Mouse (Mus musculus) midbrain, embryonic 10.5 days (tissue): ENCODE results near the gene Gart. TPM values are rescaled to one million over a fixed set of nuclear protein-coding genes. Genes with fewer than 3 reads are reported as not detected.
A peak's percentile ranks its signal among the peaks of the same experiment; 100 is the strongest.

ENCODE experiments used
- DNase-seq: peaks from one replicate; pipeline ENCODE4 v3.0.0-alpha.2; 2017; ENCODE audit warnings: low spot score
- H3K27ac ChIP-seq: fragments of 300-500 bp; sonication (generic); replicated peaks from 2 replicates; pipeline ENCODE4 v1.5.1; 2016; ENCODE audit warnings: mild to moderate bottlenecking
- H3K27me3 ChIP-seq: fragments of 300-500 bp; sonication (generic); 2 replicates; pipeline ENCODE4 v1.6.1; 2016; ENCODE audit warnings: low read depth, mild to moderate bottlenecking; ENCODE audit not compliant: poor library complexity, severe bottlenecking
- H3K36me3 ChIP-seq: fragments of 300-500 bp; sonication (generic); 2 replicates; pipeline ENCODE4 v1.6.1; 2016; ENCODE audit warnings: mild to moderate bottlenecking, moderate library complexity
- H3K4me1 ChIP-seq: fragments of 300-500 bp; sonication (generic); 2 replicates; pipeline ENCODE4 v1.6.1; 2016
- H3K4me3 ChIP-seq: fragments of 300-500 bp; sonication (generic); 2 replicates; pipeline ENCODE4 v1.5.1; 2016; ENCODE audit warnings: mild to moderate bottlenecking, moderate library complexity
- H3K9me3 ChIP-seq: fragments of 300-500 bp; sonication (generic); replicated peaks from 2 replicates; pipeline ENCODE4 v1.6.1; 2016; ENCODE audit warnings: mild to moderate bottlenecking
- WGBS: fragments of 180-500 bp; shearing (Covaris S2); methylation state at CpG from one replicate; pipeline ENCODE4 v1.1.7; 2016; 5-methylcytosine and 5-hydroxymethylcytosine counted together
- polyA plus RNA-seq: library from polyadenylated mRNA; unstranded; fragments of >200 nt; fragmentation: Nextera tagmentation; extraction: Ambion mirVana; gene quantifications from 2 replicates; pipeline ENCODE4 v1.2.1, GENCODE M21; 2016

Gene Gart
- polyA plus RNA-seq, 1 experiment from 2014 or later: 162 TPM

- Histone ChIP-seq H3K27ac (no peak overlapping the region), H3K27me3 (no peaks in the 10 kb centered on the region), H3K9me3 (peaks cover 12% of the 10 kb centered on the region; the same call in 1 of the 2 replicates), H3K36me3 (peaks cover 100% of the 10 kb centered on the region), H3K4me3 (no peak overlapping the region), H3K4me1 (peaks cover 6% of the 10 kb centered on the region; the same call in 1 of the 2 replicates)
- DNase-seq: no peak
- WGBS: 98% methylated on average over 3 of the region's 3 CpGs
These were observed 17.0 kb upstream of the Gart start for GRCm38 (mm10) chr16:91663795-91664194.

- Histone ChIP-seq H3K4me1 (peaks cover 6% of the 10 kb centered on the region; the same call in 1 of the 2 replicates), H3K9me3 (peaks cover 12% of the 10 kb centered on the region; the same call in 1 of the 2 replicates), H3K4me3 (no peak overlapping the region), H3K27me3 (no peaks in the 10 kb centered on the region), H3K36me3 (peaks cover 100% of the 10 kb centered on the region), H3K27ac (no peak overlapping the region)
- DNase-seq: no peak
- WGBS: 97% methylated on average over 16 of the region's 16 CpGs
These were observed 15.6 kb upstream of the Gart start for GRCm38 (mm10) chr16:91662336-91662735.

DNA sequence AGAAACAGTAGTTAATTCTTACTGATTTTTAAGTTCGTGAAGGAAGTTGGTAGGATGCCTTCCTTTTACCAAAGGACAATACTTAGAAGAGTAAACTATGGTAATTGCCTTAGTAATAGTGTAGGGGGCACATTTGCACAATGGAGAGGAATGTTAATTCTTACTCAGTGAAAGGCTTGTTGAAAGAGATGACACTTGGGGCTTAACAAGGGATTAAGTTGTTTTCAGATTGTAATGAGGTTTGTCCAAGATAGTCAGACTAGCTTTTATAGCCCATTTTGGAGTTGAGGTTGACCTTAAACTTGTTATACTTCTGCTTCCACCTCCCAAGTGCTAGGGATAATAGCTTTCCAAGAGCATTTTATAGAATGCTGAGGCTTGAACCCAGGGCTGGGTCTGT lies 14.6 kb upstream of the Gart start:
- peaks cover 12% of the 10 kb centered on the region; the same call in 1 of the 2 replicates for H3K9me3 ChIP-seq
- H3K27ac ChIP-seq: no peak overlapping the region
- H3K27me3 ChIP-seq: no peaks in the 10 kb centered on the region
- no peak for DNase-seq
- 44% methylated on average over 1 of the region's 1 CpGs for WGBS
- peaks cover 6% of the 10 kb centered on the region; the same call in 1 of the 2 replicates for H3K4me1 ChIP-seq
- H3K36me3 ChIP-seq: peaks cover 100% of the 10 kb centered on the region
- no peak overlapping the region for H3K4me3 ChIP-seq

GRCm38 (mm10) chr16:91659798-91660197 lies 13.0 kb upstream of the Gart start:
- H3K9me3 ChIP-seq: peaks cover 12% of the 10 kb centered on the region; the same call in 1 of the 2 replicates
- H3K36me3 ChIP-seq: peaks cover 100% of the 10 kb centered on the region
- H3K27ac ChIP-seq: no peak overlapping the region
- no peak overlapping the region for H3K4me3 ChIP-seq
- peaks cover 6% of the 10 kb centered on the region; the same call in 1 of the 2 replicates for H3K4me1 ChIP-seq
- H3K27me3 ChIP-seq: no peaks in the 10 kb centered on the region
- DNase-seq: no peak
- WGBS: 97% methylated on average over 20 of the region's 20 CpGs

DNA sequence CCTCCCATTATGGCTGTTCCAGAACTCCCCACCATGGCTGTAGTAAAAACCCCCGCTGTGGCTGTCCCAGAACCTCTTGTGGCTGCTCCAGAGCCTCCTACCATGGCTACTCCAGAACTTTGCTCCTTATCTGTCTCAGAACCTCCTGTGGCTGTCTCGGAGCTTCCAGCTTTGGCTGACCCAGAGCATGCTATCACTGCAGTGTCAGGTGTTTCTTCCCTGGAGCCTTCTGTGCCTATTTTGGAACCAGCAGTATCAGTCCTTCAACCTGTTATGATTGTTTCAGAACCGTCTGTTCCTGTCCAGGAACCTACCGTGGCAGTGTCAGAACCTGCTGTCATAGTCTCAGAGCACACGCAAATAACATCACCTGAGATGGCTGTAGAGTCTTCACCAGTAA lies 11.7 kb upstream of the Gart start:
- peaks cover 12% of the 10 kb centered on the region; the same call in 1 of the 2 replicates for H3K9me3 ChIP-seq
- no peak overlapping the region for H3K27ac ChIP-seq
- H3K4me1 ChIP-seq: peaks cover 6% of the 10 kb centered on the region; the same call in 1 of the 2 replicates
- WGBS: 97% methylated on average over 5 of the region's 5 CpGs
- no peaks in the 10 kb centered on the region for H3K27me3 ChIP-seq
- no peak overlapping the region for H3K4me3 ChIP-seq
- DNase-seq: no peak
- peaks cover 100% of the 10 kb centered on the region for H3K36me3 ChIP-seq

- Histone ChIP-seq H3K9me3 (peaks cover 12% of the 10 kb centered on the region; the same call in 1 of the 2 replicates), H3K36me3 (peaks cover 100% of the 10 kb centered on the region), H3K27me3 (no peaks in the 10 kb centered on the region), H3K4me1 (peaks cover 6% of the 10 kb centered on the region; the same call in 1 of the 2 replicates), H3K27ac (no peak overlapping the region), H3K4me3 (no peak overlapping the region)
- DNase-seq: no peak
- WGBS: 97% methylated on average over 17 of the region's 17 CpGs
These were observed 10.5 kb upstream of the Gart start for GRCm38 (mm10) chr16:91657285-91657684.

DNA sequence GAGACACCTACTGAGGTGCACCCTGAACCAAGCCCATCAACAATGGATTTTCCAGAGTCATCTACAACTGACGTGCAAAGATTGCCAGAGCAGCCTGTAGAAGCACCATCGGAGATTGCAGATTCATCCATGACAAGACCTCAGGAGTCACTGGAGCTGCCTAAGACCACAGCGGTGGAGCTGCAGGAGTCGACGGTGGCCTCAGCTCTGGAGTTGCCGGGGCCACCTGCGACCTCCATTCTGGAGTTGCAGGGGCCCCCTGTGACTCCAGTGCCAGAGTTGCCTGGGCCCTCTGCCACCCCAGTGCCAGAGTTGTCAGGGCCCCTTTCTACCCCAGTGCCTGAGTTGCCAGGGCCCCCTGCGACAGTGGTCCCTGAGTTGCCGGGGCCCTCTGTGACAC lies 8.5 kb upstream of the Gart start:
- peaks cover 100% of the 10 kb centered on the region for H3K36me3 ChIP-seq
- H3K27ac ChIP-seq: no peak overlapping the region
- H3K4me3 ChIP-seq: no peak overlapping the region
- peaks cover 12% of the 10 kb centered on the region; the same call in 1 of the 2 replicates for H3K9me3 ChIP-seq
- no peak for DNase-seq
- 98% methylated on average over 9 of the region's 9 CpGs for WGBS
- H3K4me1 ChIP-seq: peaks cover under 1% of the 10 kb centered on the region; the same call in 1 of the 2 replicates
- H3K27me3 ChIP-seq: no peaks in the 10 kb centered on the region

DNA sequence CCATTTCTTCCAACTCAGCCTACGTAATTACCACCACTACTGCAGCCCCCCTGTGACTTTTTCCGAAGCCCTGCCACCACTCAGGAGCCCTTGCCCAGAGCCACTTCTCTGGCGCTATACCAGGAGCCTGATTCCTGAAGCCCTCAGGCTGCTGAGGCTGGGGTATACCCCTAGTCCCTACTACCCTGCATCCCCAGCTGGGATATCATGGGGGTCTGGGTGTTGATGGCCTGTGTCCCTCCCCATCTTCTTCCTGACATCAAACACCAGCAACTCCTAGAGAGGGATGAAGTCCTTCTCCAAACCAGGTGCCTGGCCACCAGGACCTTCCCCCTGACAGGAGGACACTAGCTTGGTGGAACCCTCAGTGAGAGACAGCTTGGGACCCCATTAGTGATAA lies 5.4 kb upstream of the Gart start:
- no peak overlapping the region for H3K27ac ChIP-seq
- no peak overlapping the region for H3K4me3 ChIP-seq
- DNase-seq: no peak
- WGBS: 97% methylated on average over 3 of the region's 3 CpGs
- H3K9me3 ChIP-seq: no peaks in the 10 kb centered on the region
- peaks cover 71% of the 10 kb centered on the region for H3K36me3 ChIP-seq
- H3K4me1 ChIP-seq: peaks cover 11% of the 10 kb centered on the region
- H3K27me3 ChIP-seq: no peaks in the 10 kb centered on the region

GRCm38 (mm10) chr16:91649781-91650180 lies 3.0 kb upstream of the Gart start:
- DNase-seq: no peak
- Histone ChIP-seq H3K36me3 (peaks cover 47% of the 10 kb centered on the region), H3K27me3 (no peaks in the 10 kb centered on the region), H3K4me1 (peaks cover 22% of the 10 kb centered on the region), H3K27ac (no peak overlapping the region), H3K4me3 (peak overlapping the region; percentile 86), H3K9me3 (no peaks in the 10 kb centered on the region)

GRCm38 (mm10) chr16:91649246-91649645 lies 2.5 kb upstream of the Gart start:
- Histone ChIP-seq H3K27ac (no peak overlapping the region), H3K27me3 (no peaks in the 10 kb centered on the region), H3K4me1 (peaks cover 23% of the 10 kb centered on the region), H3K9me3 (no peaks in the 10 kb centered on the region), H3K36me3 (peaks cover 42% of the 10 kb centered on the region), H3K4me3 (peak overlapping the region; percentile 86)
- 74% methylated on average over 3 of the region's 3 CpGs for WGBS
- DNase-seq: no peak

GRCm38 (mm10) chr16:91648220-91648550 lies 1.4 kb upstream of the Gart start:
- Histone ChIP-seq H3K4me1 (peaks cover 23% of the 10 kb centered on the region), H3K9me3 (no peaks in the 10 kb centered on the region), H3K4me3 (peak overlapping the region; percentile 86), H3K36me3 (peaks cover 34% of the 10 kb centered on the region), H3K27me3 (no peaks in the 10 kb centered on the region), H3K27ac (peak overlapping the region; percentile 99)
- 0% methylated on average over 25 of the region's 25 CpGs for WGBS
- peak; percentile 83 for DNase-seq

DNA sequence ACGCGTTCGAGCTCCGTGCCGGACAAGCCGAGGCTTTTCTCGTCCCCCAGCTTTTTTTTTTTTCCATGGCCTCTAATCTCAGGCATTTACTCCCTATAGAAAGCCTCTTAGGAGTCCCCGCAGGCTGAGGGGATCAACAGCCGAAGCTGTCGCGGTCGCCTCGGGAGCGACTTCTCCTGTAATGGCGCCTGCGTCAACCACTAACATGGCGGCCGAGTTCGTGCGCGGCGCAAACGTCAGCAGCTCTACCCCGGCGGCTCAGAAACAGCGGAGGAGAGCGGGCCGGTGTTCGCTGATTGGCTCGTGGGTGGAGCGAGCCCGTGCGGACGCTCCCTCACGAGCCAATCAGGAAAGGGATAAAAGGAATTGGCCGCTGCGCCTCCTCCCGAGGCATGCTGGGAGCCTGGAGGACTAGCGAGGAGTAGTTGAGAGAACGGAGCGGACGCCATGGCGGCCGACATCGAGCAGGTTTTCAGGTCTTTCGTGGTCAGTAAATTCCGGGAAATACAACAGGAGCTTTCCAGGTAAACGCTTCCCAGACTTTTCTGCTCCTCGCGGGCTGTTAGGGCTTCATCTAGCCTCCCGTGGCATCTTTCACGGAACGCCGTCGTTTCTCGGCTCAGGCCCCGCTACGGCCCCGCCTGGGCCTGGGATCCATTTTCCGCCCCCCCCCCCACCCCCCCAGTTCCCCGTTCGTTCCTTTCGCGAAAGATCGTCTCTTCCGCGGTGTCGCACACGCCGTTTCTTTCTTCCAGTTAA lies 888 bp upstream of the Gart start, which contains the start of gene Son:
Gene Son, plus strand, starts transcription at position 46 of the 759 bp plus-strand sequence.
- DNase-seq: peak; percentile 97
- WGBS: under 1% methylated on average over 69 of the region's 70 CpGs
- Histone ChIP-seq H3K27ac (peak within 1 kb of the TSS; percentile 99), H3K27me3 (no peaks in the 10 kb centered on the region), H3K36me3 (peaks cover 34% of the 10 kb centered on the region), H3K9me3 (no peaks in the 10 kb centered on the region), H3K4me3 (peak within 1 kb of the TSS; percentile 86), H3K4me1 (peaks cover 23% of the 10 kb centered on the region)

DNA sequence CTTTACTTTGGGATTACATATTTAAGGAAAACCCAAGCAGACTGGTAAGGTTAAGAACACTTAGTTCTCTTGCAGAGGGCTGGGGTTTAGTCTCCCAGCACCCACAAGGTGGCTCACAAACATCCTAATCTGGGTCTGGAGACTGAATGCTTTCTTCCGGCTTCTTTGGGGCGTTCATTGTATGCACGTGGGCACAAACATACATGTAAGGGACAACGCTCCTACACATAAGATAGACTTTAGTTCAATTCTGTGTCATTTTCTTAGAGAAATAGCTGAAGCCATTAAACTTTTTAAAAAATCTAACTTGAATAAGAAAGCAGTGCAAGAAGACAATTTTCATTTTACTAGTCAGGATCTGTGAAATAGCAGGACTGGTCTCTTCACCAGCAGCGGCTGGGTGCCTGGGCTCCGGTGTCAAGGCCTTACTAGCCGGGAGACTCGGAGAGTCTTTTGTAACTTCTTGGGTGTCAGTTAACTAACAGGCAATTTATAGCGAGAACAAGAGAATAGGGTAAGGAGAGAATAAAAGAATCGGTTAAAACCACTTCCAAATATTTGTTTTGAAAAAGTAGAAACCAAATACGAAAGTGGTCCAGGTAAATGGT lies 653 bp downstream of the Gart start:
- WGBS: 2% methylated on average over 11 of the region's 11 CpGs
- no peak for DNase-seq
- peak overlapping the region; percentile 99 for H3K27ac ChIP-seq
- H3K27me3 ChIP-seq: no peaks in the 10 kb centered on the region
- H3K4me1 ChIP-seq: peaks cover 23% of the 10 kb centered on the region
- peaks cover 34% of the 10 kb centered on the region for H3K36me3 ChIP-seq
- no peaks in the 10 kb centered on the region for H3K9me3 ChIP-seq
- H3K4me3 ChIP-seq: peak overlapping the region; percentile 86
